In genomic region chr12:105012314-105012713, GRCm38 (mm10) we compare ENCODE assay signal across 18 mouse cellular contexts. TPM values are rescaled to one million over a fixed set of nuclear protein-coding genes. Genes with fewer than 3 reads are reported as not detected.
A peak's percentile ranks its signal among the peaks of the same experiment; 100 is the strongest.
DNase-seq lines count a peak whose midpoint lies in the region; ATAC-seq lines count a peak whose summit lies in the region.
"Had no signal": no experiment of that assay in that cellular context is flagged by ENCODE, and none has a peak within 500 bp of the region (broad histone marks: within the 10 kb centered on the region; RNA-seq: fewer than 3 reads in every experiment).

No protein-coding gene starts in this region.

- H3K27ac ChIP-seq in liver, embryonic 11.5 days (ENCODE audit: low read depth, low read length) = peak overlapping the region; percentile 82
- peak overlapping the region; percentile 79 for H3K27ac ChIP-seq in embryonic facial prominence, embryonic 14.5 days (replicated peaks; ENCODE audit: low read depth, low read length)
- peak overlapping the region; percentile 96 for H3K27ac ChIP-seq in liver, embryonic 15.5 days (replicated peaks)
- H3K27ac ChIP-seq: embryonic facial prominence, embryonic 12.5 days; forebrain, embryonic 10.5 days; hindbrain, embryonic 12.5 days; midbrain, embryonic 13.5 days; stomach, embryonic 15.5 days had no signal

- H3K9ac ChIP-seq in liver, embryonic 11.5 days (ENCODE audit: low read depth, low read length) = no peak overlapping the region
- H3K9ac ChIP-seq in embryonic facial prominence, embryonic 14.5 days (ENCODE audit: low read depth, low read length) = no peak overlapping the region
- H3K9ac ChIP-seq in liver, embryonic 15.5 days = no peak overlapping the region
- H3K9ac ChIP-seq: embryonic facial prominence, embryonic 12.5 days; forebrain, postnatal 0 days; hindbrain, embryonic 12.5 days; midbrain, embryonic 13.5 days; stomach, embryonic 15.5 days had no signal

- H3K4me3 ChIP-seq in liver, embryonic 11.5 days (ENCODE audit: low read depth, low read length) = no peak overlapping the region
- H3K4me3 ChIP-seq in embryonic facial prominence, embryonic 14.5 days (ENCODE audit: low read depth, low read length) = no peak overlapping the region
- no peak overlapping the region for H3K4me3 ChIP-seq in liver, embryonic 15.5 days (replicated peaks)
- H3K4me3 ChIP-seq: embryonic facial prominence, embryonic 12.5 days; forebrain, embryonic 10.5 days; hindbrain, embryonic 12.5 days; midbrain, embryonic 13.5 days; stomach, embryonic 15.5 days had no signal

- peaks cover 14% of the 10 kb centered on the region for H3K27me3 ChIP-seq in liver, embryonic 11.5 days (replicated peaks; ENCODE audit: control insufficient read depth, insufficient read depth, low read length)
- H3K27me3 ChIP-seq in embryonic facial prominence, embryonic 14.5 days (replicated peaks; ENCODE audit: control insufficient read depth, insufficient read depth, low read length) = no peaks in the 10 kb centered on the region; the same call in 1 of the 2 replicates
- H3K27me3 ChIP-seq in liver, embryonic 15.5 days = no peaks in the 10 kb centered on the region

- DNase-seq in liver, embryonic 11.5 days (ENCODE audit: low spot score) = no peak
- no peak for DNase-seq in liver
- no peak for DNase-seq in embryonic facial prominence, embryonic 14.5 days (ENCODE audit: low spot score)
- no peak for DNase-seq in embryo, embryonic 11 days
- DNase-seq in lung, postnatal 14 days = no peak
- DNase-seq in gastrocnemius, postnatal 14 days = no peak
- DNase-seq: cerebellum, adult 9-10 months; forebrain, postnatal 0 days; layer of hippocampus, postnatal 36 days; retina, postnatal 1 day had no signal

- H3K4me2 ChIP-seq in liver, embryonic 11.5 days = no peak overlapping the region
- no peak overlapping the region for H3K4me2 ChIP-seq in embryonic facial prominence, embryonic 14.5 days (ENCODE audit: low read depth, low read length)
- H3K4me2 ChIP-seq in liver, embryonic 15.5 days = 0 out of 2 replicates have a peak overlapping the region, but pooled peaks have one; percentile 49
- H3K4me2 ChIP-seq: hindbrain, embryonic 12.5 days; midbrain, embryonic 13.5 days had no signal

- intact Hi-C loops in gastrocnemius, postnatal 14 days (cut with DNase I; ENCODE audit: low total_unique reads) = no loop called here

- no peaks in the 10 kb centered on the region for H3K9me3 ChIP-seq in liver, embryonic 11.5 days (ENCODE audit: control insufficient read depth, low read length)
- H3K9me3 ChIP-seq in embryonic facial prominence, embryonic 14.5 days (ENCODE audit: control insufficient read depth, low read length) = no peaks in the 10 kb centered on the region
- no peaks in the 10 kb centered on the region for H3K9me3 ChIP-seq in liver, embryonic 15.5 days (replicated peaks)
- H3K9me3 ChIP-seq: embryonic facial prominence, embryonic 12.5 days; forebrain, embryonic 10.5 days; G1E; hindbrain, embryonic 12.5 days; midbrain, embryonic 13.5 days; stomach, embryonic 15.5 days had no signal

- ATAC-seq in liver, embryonic 11.5 days (replicated peaks; ENCODE audit: low FRiP score) = no peak
- ATAC-seq in embryonic facial prominence, embryonic 14.5 days (ENCODE audit: low read depth) = no peak
- ATAC-seq in liver, embryonic 15.5 days (ENCODE audit: insufficient read depth) = no peak
- ATAC-seq: forebrain, postnatal 0 days; midbrain, embryonic 13.5 days had no signal

- 76% methylated on average over 4 of the region's 4 CpGs for WGBS in liver, embryonic 11.5 days
- WGBS in embryonic facial prominence, embryonic 14.5 days = 88% methylated on average over 4 of the region's 4 CpGs
- WGBS in liver, embryonic 15.5 days (ENCODE audit: insufficient replicate concordance) = 57% methylated on average over 4 of the region's 4 CpGs

- peaks cover 67% of the 10 kb centered on the region for H3K4me1 ChIP-seq in liver, embryonic 11.5 days (replicated peaks; ENCODE audit: control insufficient read depth, insufficient read depth, low read length)
- H3K4me1 ChIP-seq in embryonic facial prominence, embryonic 14.5 days (ENCODE audit: control insufficient read depth, insufficient read depth, low read length) = peaks cover 23% of the 10 kb centered on the region
- peaks cover 97% of the 10 kb centered on the region for H3K4me1 ChIP-seq in liver, embryonic 15.5 days (replicated peaks)

- H3K36me3 ChIP-seq in liver, embryonic 11.5 days (ENCODE audit: control insufficient read depth, insufficient read depth, low read length) = no peaks in the 10 kb centered on the region
- H3K36me3 ChIP-seq in embryonic facial prominence, embryonic 14.5 days (ENCODE audit: control insufficient read depth, insufficient read depth, low read length) = no peaks in the 10 kb centered on the region
- no peaks in the 10 kb centered on the region for H3K36me3 ChIP-seq in liver, embryonic 15.5 days (replicated peaks)
- H3K36me3 ChIP-seq: embryonic facial prominence, embryonic 12.5 days; forebrain, embryonic 10.5 days; heart, embryonic 12.5 days; hindbrain, embryonic 12.5 days; midbrain, embryonic 13.5 days; stomach, embryonic 15.5 days had no signal

RNA-seq across cellular contexts. Expression of gene Syne3, which starts 2.7 kb away (rescaled TPM):
- polyA plus RNA-seq in liver, embryonic 11.5 days (2014; fragmentation: Nextera tagmentation; extraction: Ambion mirVana) = 1.4 and 1.8 TPM in 2 replicates
- polyA plus RNA-seq in embryonic facial prominence, embryonic 14.5 days (2014; fragmentation: Nextera tagmentation; extraction: Ambion mirVana) = 1.8 and 3.0 TPM in 2 replicates
- polyA plus RNA-seq in liver, embryonic 15.5 days (2015; fragmentation: Nextera tagmentation; extraction: Ambion mirVana) = 2.9 and 3.0 TPM in 2 replicates
- total RNA-seq in gastrocnemius, postnatal 14 days (2021) = 1 to 10 TPM; 5.7 TPM

RNA-seq across cellular contexts. Expression of gene Glrx5, which starts 20.2 kb away (rescaled TPM):
- polyA plus RNA-seq in liver, embryonic 11.5 days (2014; fragmentation: Nextera tagmentation; extraction: Ambion mirVana) = 610 and 611 TPM in 2 replicates
- 183 and 186 TPM in 2 replicates for polyA plus RNA-seq in embryonic facial prominence, embryonic 14.5 days (2014; fragmentation: Nextera tagmentation; extraction: Ambion mirVana)
- 496 and 514 TPM in 2 replicates for polyA plus RNA-seq in liver, embryonic 15.5 days (2015; fragmentation: Nextera tagmentation; extraction: Ambion mirVana)
- 10 to 100 TPM; 66.0 to 67.1 TPM for total RNA-seq in gastrocnemius, postnatal 14 days (2021)
